Mouse (Mus musculus): ENCODE data around the gene Btk.
"Not testable (repeated sequence)": the region's sequence is repeated elsewhere in the genome, so short reads cannot be mapped to it uniquely, and the experiment has no call there.

Gene Btk

GRCm38 (mm10) chrX:134585103-134586002 is 2.0 kb upstream of the Btk start, which contains the start of gene Rpl36a:
Gene Rpl36a (plus strand): TSS chrX:134585654.
- intact Hi-C loops (cut with DNase I): no loop called here

- intact Hi-C loops (cut with DNase I): no loop called here
These were observed 1.1 kb downstream of the Btk start for GRCm38 (mm10) chrX:134582270-134582669.

- intact Hi-C loops (cut with DNase I): no loop called here
These were observed 2.7 kb downstream of the Btk start for GRCm38 (mm10) chrX:134580528-134581305.

- intact Hi-C loops (cut with DNase I): no loop called here
These were observed 5.5 kb downstream of the Btk start for GRCm38 (mm10) chrX:134577896-134578295.

GRCm38 (mm10) chrX:134566536-134567222 is 16.7 kb downstream of the Btk start:
- intact Hi-C loops (cut with DNase I): no loop called here

- intact Hi-C loops (cut with DNase I): no loop called here
These were observed 19.0 kb downstream of the Btk start for GRCm38 (mm10) chrX:134564326-134564725.

- intact Hi-C loops (cut with DNase I): no loop called here
These were observed 28.9 kb downstream of the Btk start for GRCm38 (mm10) chrX:134554425-134554824.

- intact Hi-C loops (cut with DNase I): no loop called here
These were observed 30.0 kb downstream of the Btk start for GRCm38 (mm10) chrX:134553326-134553725.

GRCm38 (mm10) chrX:134550903-134551302 is 32.5 kb downstream of the Btk start:
- intact Hi-C loops (cut with DNase I): no loop called here

- intact Hi-C loops (cut with DNase I): no loop called here
These were observed 36.0 kb downstream of the Btk start for GRCm38 (mm10) chrX:134547330-134547729.

- intact Hi-C loops (cut with DNase I): no loop called here
These were observed 41.4 kb downstream of the Btk start for GRCm38 (mm10) chrX:134541955-134542308.

- intact Hi-C loops (cut with DNase I): no loop called here
These were observed 42.0 kb downstream of the Btk start, which contains the start of gene Timm8a1 for GRCm38 (mm10) chrX:134541145-134541954. Gene Timm8a1 (minus strand): TSS chrX:134541865.

GRCm38 (mm10) chrX:134540414-134541135 is 42.8 kb downstream of the Btk start:
- intact Hi-C loops (cut with DNase I): no loop called here

- intact Hi-C loops (cut with DNase I): not testable (repeated sequence)
These were observed 43.6 kb downstream of the Btk start for GRCm38 (mm10) chrX:134539795-134540194.

GRCm38 (mm10) chrX:134533346-134533745 is 50.0 kb downstream of the Btk start:
- intact Hi-C loops (cut with DNase I): no loop called here

- intact Hi-C loops (cut with DNase I): no loop called here
These were observed 58.1 kb downstream of the Btk start for GRCm38 (mm10) chrX:134525260-134525659.

GRCm38 (mm10) chrX:134523772-134524171 is 59.6 kb downstream of the Btk start:
- intact Hi-C loops (cut with DNase I): no loop called here

GRCm38 (mm10) chrX:134509473-134509872 is 73.9 kb downstream of the Btk start:
- intact Hi-C loops (cut with DNase I): no loop called here

- intact Hi-C loops (cut with DNase I): no loop called here
These were observed 75.4 kb downstream of the Btk start for GRCm38 (mm10) chrX:134507977-134508376.

GRCm38 (mm10) chrX:134500651-134501050 is 82.7 kb downstream of the Btk start:
- intact Hi-C loops (cut with DNase I): no loop called here
